Mouse (Mus musculus) megakaryocyte progenitor cell, adult 5-6 weeks (primary cell): Measurements from ENCODE around the gene Pitpnc1. TPM values are rescaled to one million over a fixed set of nuclear protein-coding genes. Genes with fewer than 3 reads are reported as not detected.

Experiments used
- ATAC-seq: replicated peaks from 2 replicates; pipeline ENCODE4 v1.8.0; 2016; ENCODE audit warnings: mild to moderate bottlenecking, moderate TSS enrichment, inconsistent platforms; ENCODE audit not compliant: poor library complexity
- total RNA-seq, 2 experiments: library from RNA; stranded (forward) in 1 of 2; stranded (reverse) in 1 of 2; fragments of 157-497, 149-512 nt in 1 of 2; fragments of 200-1000 nt in 1 of 2; gene quantifications; 2 replicates each; pipeline versions ENCODE4 v1.2.3 to v1.2.4; 2015 to 2017

The Pitpnc1 gene
- total RNA-seq, 2 experiments from 2014 or later: 10.0 to 33.4 TPM

GRCm38 (mm10) chr11:107183777-107184176 is 286.7 kb downstream of the Pitpnc1 start:
- ATAC-seq: no peak

GRCm38 (mm10) chr11:107161215-107161614 is 309.3 kb downstream of the Pitpnc1 start:
- no peak for ATAC-seq

- peak; percentile 84 for ATAC-seq
These were observed 311.5 kb downstream of the Pitpnc1 start for GRCm38 (mm10) chr11:107159034-107159433.

Other genes starting within 250 kb of the Pitpnc1 start
- 84.3 and 95.9 TPM in 2 replicates for gene Psmd12, start 8.8 kb upstream of the Pitpnc1 start, total RNA-seq (2015)
- 133 and 162 TPM in 2 replicates for gene Psmd12, start 8.8 kb upstream of the Pitpnc1 start, total RNA-seq (2017)
- 25.4 and 27.1 TPM in 2 replicates for gene Helz, start 77.2 kb upstream of the Pitpnc1 start, total RNA-seq (2015)
- 17.6 and 27.3 TPM in 2 replicates for gene Helz, start 77.2 kb upstream of the Pitpnc1 start, total RNA-seq (2017)
- gene Cacng1, start 245.8 kb upstream of the Pitpnc1 start, total RNA-seq (2015): not detected in 2 replicates
- gene Cacng1, start 245.8 kb upstream of the Pitpnc1 start, total RNA-seq (2017): not detected in 2 replicates